Mouse (Mus musculus): ENCODE results near the gene Oaz3.

The Oaz3 gene

GRCm38 (mm10) chr3:94443597-94443964, at the start of gene Oaz3:
Oaz3 (minus strand) TSS chr3:94443915.
- in situ Hi-C loops (cut with MboI, MseI), result loop anchor here (5.0 to 10.0 kb wide), 2 partner anchors 66 to 879 kb away; no protein-coding TSS in a partner anchor

- in situ Hi-C loops (cut with MboI, MseI), result no loop called here
These were observed 43.9 kb upstream of the Oaz3 start for GRCm38 (mm10) chr3:94487581-94487980.

GRCm38 (mm10) chr3:94485922-94486321, 42.2 kb upstream of the Oaz3 start:
- in situ Hi-C loops (cut with MboI, MseI), result no loop called here

GRCm38 (mm10) chr3:94483790-94484439, 40.2 kb upstream of the Oaz3 start:
- in situ Hi-C loops (cut with MboI, MseI), result no loop called here

GRCm38 (mm10) chr3:94482764-94483385, 39.2 kb upstream of the Oaz3 start:
- in situ Hi-C loops (cut with MboI, MseI), result no loop called here

GRCm38 (mm10) chr3:94481429-94481828, 37.7 kb upstream of the Oaz3 start:
- in situ Hi-C loops (cut with MboI, MseI), result no loop called here

GRCm38 (mm10) chr3:94480291-94480884, 36.7 kb upstream of the Oaz3 start, which contains the start of gene Riiad1:
Riiad1 (minus strand) TSS chr3:94480341.
- in situ Hi-C loops (cut with MboI, MseI), result no loop called here

GRCm38 (mm10) chr3:94479564-94479963, 35.8 kb upstream of the Oaz3 start:
- in situ Hi-C loops (cut with MboI, MseI), result no loop called here

GRCm38 (mm10) chr3:94478591-94479169, 35.0 kb upstream of the Oaz3 start:
- in situ Hi-C loops (cut with MboI, MseI), result no loop called here

GRCm38 (mm10) chr3:94477981-94478422, 34.3 kb upstream of the Oaz3 start, which contains the start of gene Celf3:
Celf3 (plus strand) TSS chr3:94478295.
- in situ Hi-C loops (cut with MboI, MseI), result no loop called here

- in situ Hi-C loops (cut with MboI, MseI), result no loop called here
These were observed 33.7 kb upstream of the Oaz3 start for GRCm38 (mm10) chr3:94477444-94477843.

- in situ Hi-C loops (cut with MboI, MseI), result no loop called here
These were observed 32.8 kb upstream of the Oaz3 start for GRCm38 (mm10) chr3:94476301-94477035.

- in situ Hi-C loops (cut with MboI, MseI), result no loop called here
These were observed 30.0 kb upstream of the Oaz3 start for GRCm38 (mm10) chr3:94473567-94474232.

GRCm38 (mm10) chr3:94473115-94473505, 29.4 kb upstream of the Oaz3 start:
- in situ Hi-C loops (cut with MboI, MseI), result no loop called here

GRCm38 (mm10) chr3:94472447-94473114, 28.9 kb upstream of the Oaz3 start:
- in situ Hi-C loops (cut with MboI, MseI), result no loop called here

- in situ Hi-C loops (cut with MboI, MseI), result no loop called here
These were observed 25.2 kb upstream of the Oaz3 start for GRCm38 (mm10) chr3:94468931-94469330.

- in situ Hi-C loops (cut with MboI, MseI), result no loop called here
These were observed 22.1 kb upstream of the Oaz3 start for GRCm38 (mm10) chr3:94465632-94466430.

- in situ Hi-C loops (cut with MboI, MseI), result no loop called here
These were observed 20.3 kb upstream of the Oaz3 start for GRCm38 (mm10) chr3:94463926-94464578.

GRCm38 (mm10) chr3:94459834-94460233, 16.1 kb upstream of the Oaz3 start:
- in situ Hi-C loops (cut with MboI, MseI), result no loop called here

Data from regulatory T cell (primary cell).